Mouse (Mus musculus) embryonic fibroblast, embryonic 13.5 days (primary cell): Measurements from ENCODE around the gene Cyfip2.

Source experiments
- CTCF ChIP-seq: IDR thresholded peaks from 2 replicates; pipeline ENCODE4 v1.5.1; 2011; ENCODE audit warnings: mild to moderate bottlenecking, control low read depth, low read length, moderate library complexity, borderline replicate concordance; ENCODE audit not compliant: insufficient read depth
- POLR2A ChIP-seq: IDR thresholded peaks from 2 replicates; pipeline ENCODE4 v1.6.1; 2011; ENCODE audit warnings: low read depth, mild to moderate bottlenecking, control low read depth, low read length, moderate library complexity

DNA sequence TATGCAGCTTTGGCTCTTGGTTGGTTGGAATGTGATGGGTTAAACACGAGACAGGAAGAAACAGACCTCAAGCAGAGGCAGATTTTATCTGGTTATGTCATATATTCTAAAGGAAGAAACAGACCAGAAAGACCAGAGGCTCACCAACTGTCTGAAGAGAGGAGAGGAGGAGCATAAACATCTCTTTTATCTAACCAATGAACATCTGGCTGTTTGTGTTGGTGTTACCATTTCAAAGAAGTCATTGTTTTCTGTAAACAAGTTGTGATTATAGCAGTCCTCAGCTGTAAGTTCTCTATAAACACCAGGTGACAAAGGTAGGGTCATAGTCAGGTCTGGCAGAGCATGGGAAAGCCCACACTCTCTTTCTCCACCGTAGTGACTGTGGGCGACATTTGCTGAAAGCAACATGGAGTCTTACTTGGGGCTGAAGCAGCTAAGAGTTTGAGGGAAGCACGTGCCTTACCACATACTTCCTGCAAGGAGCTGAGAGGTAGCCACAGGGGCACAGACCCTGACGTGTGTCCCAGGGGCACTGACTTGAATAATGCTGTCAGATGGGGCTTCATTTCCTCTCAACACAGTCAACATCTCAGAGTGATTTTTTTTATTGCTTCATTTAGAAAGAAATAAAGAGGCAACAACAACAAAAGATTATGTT lies 31.4 kb upstream of the Cyfip2 start:
- TF ChIP-seq POLR2A (no peak), CTCF (no peak)
